Mouse (Mus musculus): ENCODE results near the gene Nod2. TPM values are rescaled to one million over a fixed set of nuclear protein-coding genes. Genes with fewer than 3 reads are reported as not detected.

Gene Nod2
- polyA plus RNA-seq, 1 experiment from 2014 or later, result not detected

DNA sequence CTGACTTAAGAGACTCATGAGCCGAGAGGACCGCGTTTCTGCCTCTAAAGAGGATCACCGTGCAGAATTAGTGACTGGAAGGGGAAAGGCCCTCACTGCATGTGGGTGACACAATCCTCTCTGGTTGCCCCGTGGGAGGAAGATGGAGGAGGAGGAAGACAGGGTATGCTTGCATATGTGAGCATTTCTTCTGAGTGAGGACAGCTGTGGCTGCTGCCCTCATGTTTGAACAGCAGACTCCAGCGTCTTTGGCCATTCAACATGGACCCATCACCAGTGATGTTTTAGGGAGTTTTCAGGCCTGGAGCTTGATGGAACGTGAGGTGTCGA is 39.8 kb downstream of the Nod2 start:
- WGBS, result 85% methylated on average over 8 of the region's 8 CpGs
- no peak overlapping the region for H3K4me3 ChIP-seq
- H3K4me2 ChIP-seq, result no peak overlapping the region
- no peak overlapping the region for H3K27ac ChIP-seq (replicated peaks)
- no peaks in the 10 kb centered on the region for H3K9me3 ChIP-seq
- H3K4me1 ChIP-seq (replicated peaks), result no peaks in the 10 kb centered on the region
- no peak for ATAC-seq (ENCODE audit: low FRiP score, low read depth)
- peaks cover 4% of the 10 kb centered on the region; the same call in 1 of the 2 replicates for H3K27me3 ChIP-seq
- no peak overlapping the region for H3K9ac ChIP-seq
- H3K36me3 ChIP-seq, result no peaks in the 10 kb centered on the region

DNA sequence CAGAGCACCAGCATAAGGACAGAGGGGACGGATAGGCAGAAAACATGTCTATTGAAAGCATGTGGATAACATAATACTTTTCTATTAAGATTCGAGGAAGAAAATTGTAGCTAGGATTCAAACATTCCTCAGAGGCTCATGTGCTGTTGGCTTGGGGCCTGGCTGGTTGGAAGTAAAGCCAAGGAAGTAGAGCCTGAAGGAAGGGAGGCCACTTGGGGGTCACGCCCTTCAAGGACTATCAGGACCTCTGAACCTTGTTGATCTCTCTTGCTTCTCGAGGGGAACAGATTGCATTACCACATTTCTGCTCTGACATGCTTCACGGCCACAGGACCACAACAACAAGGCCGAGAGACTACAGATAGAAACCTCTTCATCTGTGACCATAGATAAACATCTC is 42.0 kb downstream of the Nod2 start:
- Histone ChIP-seq H3K9me3 (no peaks in the 10 kb centered on the region), H3K36me3 (no peaks in the 10 kb centered on the region)

DNA sequence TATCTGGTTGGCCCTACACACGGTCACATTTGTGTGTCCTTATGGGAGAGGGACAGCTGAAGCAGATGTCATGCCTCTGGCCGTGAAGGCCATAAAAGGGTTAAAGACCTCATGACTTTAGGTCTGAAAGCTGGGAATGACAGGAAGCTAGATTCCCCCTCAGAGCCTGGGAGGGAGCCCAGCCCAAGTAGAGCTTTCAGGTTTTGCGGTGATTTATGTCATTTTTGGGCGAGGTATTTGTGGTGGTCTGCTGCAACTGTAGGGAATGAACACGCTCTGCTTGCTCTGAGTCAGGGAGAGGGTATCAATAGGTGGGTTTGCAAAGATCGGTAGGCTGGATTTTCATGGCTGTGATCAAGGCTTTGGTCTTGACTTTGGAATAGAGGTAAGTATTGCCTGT is 42.8 kb downstream of the Nod2 start:
- Histone ChIP-seq H3K4me2 (no peak overlapping the region), H3K36me3 (no peaks in the 10 kb centered on the region), H3K27ac (replicated peaks) (no peak overlapping the region), H3K4me3 (no peak overlapping the region), H3K27me3 (peaks cover 6% of the 10 kb centered on the region; the same call in 1 of the 2 replicates), H3K9me3 (no peaks in the 10 kb centered on the region), H3K4me1 (replicated peaks) (no peaks in the 10 kb centered on the region), H3K9ac (no peak overlapping the region)
- ATAC-seq (ENCODE audit: low FRiP score, low read depth), result no peak
- 93% methylated on average over 6 of the region's 6 CpGs for WGBS

More for the DNA sequence above, 42.0 kb downstream of the Nod2 start:
- Histone ChIP-seq H3K9ac (no peak overlapping the region), H3K27ac (replicated peaks) (no peak overlapping the region), H3K4me2 (no peak overlapping the region), H3K27me3 (peaks cover 6% of the 10 kb centered on the region; the same call in 1 of the 2 replicates), H3K4me1 (replicated peaks) (no peaks in the 10 kb centered on the region), H3K4me3 (no peak overlapping the region)
- ATAC-seq (ENCODE audit: low FRiP score, low read depth), result no peak
- 89% methylated on average over 6 of the region's 6 CpGs for WGBS

DNA sequence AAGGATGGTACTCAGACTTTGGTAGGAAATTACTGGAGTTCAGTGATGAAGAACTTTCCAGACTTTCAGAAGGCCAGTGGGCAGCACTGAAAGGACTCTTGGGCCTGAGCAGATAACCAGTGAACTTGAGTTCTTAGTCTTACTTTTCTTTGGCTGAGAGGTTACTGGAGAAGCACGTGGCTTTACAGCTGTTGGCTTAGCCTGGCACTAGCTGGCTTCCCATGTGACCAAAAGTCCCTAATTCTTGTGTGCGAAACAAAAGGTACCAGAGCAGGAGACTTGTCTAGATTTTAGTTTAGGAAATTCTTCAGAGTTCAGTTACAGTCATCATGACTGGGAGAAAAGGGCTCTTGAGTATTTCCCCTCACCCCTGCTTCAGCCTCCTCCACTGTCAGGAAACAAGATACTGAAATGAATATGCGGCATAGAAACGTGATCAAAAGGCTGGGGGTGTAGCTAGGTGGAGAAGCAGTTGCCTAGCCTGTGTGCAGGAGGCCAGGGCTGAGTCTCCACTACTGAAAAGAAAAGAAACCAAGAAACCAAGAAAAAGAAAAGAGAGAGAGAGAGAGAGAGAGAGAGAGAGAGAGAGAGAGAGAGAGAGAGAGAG is 44.3 kb downstream of the Nod2 start:
- peaks cover 4% of the 10 kb centered on the region for H3K4me1 ChIP-seq (replicated peaks)

DNA sequence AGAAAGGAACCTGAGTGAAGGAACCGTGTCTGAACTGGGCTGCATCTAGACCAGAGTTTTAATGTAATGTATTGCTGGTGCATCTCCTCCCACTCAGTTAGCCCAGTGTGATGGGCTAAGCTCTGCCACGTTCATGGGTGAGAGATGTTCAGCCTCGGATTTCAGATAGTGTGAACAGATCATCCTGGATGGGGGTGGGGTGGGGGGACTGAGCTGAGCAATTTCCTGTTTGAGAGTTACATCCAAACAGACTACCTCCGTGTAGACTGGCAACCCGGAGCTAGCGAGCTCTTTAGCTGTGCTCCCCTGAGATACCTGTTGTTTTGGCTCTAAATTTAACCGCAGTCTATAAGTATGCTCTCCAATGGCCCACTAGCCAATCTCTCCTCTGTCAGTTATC is 44.8 kb downstream of the Nod2 start:
- WGBS, result 61% methylated on average over 7 of the region's 7 CpGs
- Histone ChIP-seq H3K27ac (replicated peaks) (no peak overlapping the region), H3K27me3 (peaks cover 6% of the 10 kb centered on the region; the same call in 1 of the 2 replicates), H3K9me3 (no peaks in the 10 kb centered on the region), H3K36me3 (no peaks in the 10 kb centered on the region), H3K4me2 (no peak overlapping the region), H3K9ac (no peak overlapping the region), H3K4me3 (no peak overlapping the region), H3K4me1 (replicated peaks) (peaks cover 4% of the 10 kb centered on the region)
- no peak for ATAC-seq (ENCODE audit: low FRiP score, low read depth)

More for the DNA sequence above, 44.3 kb downstream of the Nod2 start:
- Histone ChIP-seq H3K27me3 (peaks cover 6% of the 10 kb centered on the region; the same call in 1 of the 2 replicates), H3K9ac (no peak overlapping the region), H3K9me3 (no peaks in the 10 kb centered on the region), H3K27ac (replicated peaks) (no peak overlapping the region), H3K4me3 (no peak overlapping the region), H3K36me3 (no peaks in the 10 kb centered on the region), H3K4me2 (no peak overlapping the region)
- ATAC-seq (ENCODE audit: low FRiP score, low read depth), result no peak
- WGBS, result 60% methylated on average over 4 of the region's 4 CpGs

DNA sequence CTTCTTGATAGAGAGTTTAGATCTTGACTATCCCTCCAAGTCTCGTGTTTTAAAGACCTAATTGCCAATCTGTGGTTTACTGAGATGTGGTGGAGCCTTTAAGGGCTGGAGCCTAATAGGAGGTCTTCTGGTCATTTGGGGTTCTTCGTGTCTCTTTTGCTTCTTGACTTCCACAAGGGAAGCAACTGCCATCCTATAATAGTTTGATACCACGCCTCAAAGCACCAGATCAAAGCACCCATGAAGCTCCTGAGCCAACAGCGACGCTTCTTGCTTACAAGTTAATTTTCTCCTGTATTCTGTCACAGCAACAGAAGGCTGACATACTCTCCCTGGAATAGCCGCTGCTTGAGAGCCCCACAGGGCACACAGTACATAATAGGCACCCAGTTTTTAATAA is 45.8 kb downstream of the Nod2 start:
- WGBS, result 79% methylated on average over 6 of the region's 6 CpGs
- no peak overlapping the region for H3K4me2 ChIP-seq
- no peak overlapping the region for H3K9ac ChIP-seq
- H3K36me3 ChIP-seq, result no peaks in the 10 kb centered on the region
- H3K4me1 ChIP-seq (replicated peaks), result peaks cover 9% of the 10 kb centered on the region
- no peak overlapping the region for H3K4me3 ChIP-seq
- no peak overlapping the region for H3K27ac ChIP-seq (replicated peaks)
- no peaks in the 10 kb centered on the region for H3K9me3 ChIP-seq
- ATAC-seq (ENCODE audit: low FRiP score, low read depth), result no peak
- peaks cover 6% of the 10 kb centered on the region; the same call in 1 of the 2 replicates for H3K27me3 ChIP-seq

DNA sequence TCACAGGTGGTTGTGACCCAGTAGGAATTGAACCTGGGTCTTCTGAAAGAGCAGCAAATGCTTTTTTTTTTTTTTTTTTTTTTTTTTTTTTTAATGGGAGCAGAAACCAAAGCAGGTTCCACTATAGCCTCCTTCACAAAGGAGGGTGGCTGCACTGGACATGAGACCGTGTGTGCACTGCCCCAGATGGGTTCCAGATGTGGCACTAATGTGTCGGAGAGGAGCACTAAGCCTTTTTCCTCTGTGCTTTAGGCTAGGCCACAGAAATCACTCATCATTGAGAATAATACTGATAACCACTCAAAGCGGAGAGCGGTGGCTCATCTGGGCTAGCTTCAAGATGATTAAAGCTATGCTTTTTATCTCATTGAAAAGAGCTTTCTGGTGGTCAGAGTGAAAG is 46.3 kb downstream of the Nod2 start:
- peaks cover 6% of the 10 kb centered on the region; the same call in 1 of the 2 replicates for H3K27me3 ChIP-seq
- H3K4me2 ChIP-seq, result no peak overlapping the region
- no peak overlapping the region for H3K9ac ChIP-seq
- H3K9me3 ChIP-seq, result no peaks in the 10 kb centered on the region
- no peak overlapping the region for H3K4me3 ChIP-seq
- no peak overlapping the region for H3K27ac ChIP-seq (replicated peaks)
- 91% methylated on average over 4 of the region's 4 CpGs for WGBS
- H3K36me3 ChIP-seq, result no peaks in the 10 kb centered on the region
- ATAC-seq (ENCODE audit: low FRiP score, low read depth), result no peak
- H3K4me1 ChIP-seq (replicated peaks), result peaks cover 13% of the 10 kb centered on the region

DNA sequence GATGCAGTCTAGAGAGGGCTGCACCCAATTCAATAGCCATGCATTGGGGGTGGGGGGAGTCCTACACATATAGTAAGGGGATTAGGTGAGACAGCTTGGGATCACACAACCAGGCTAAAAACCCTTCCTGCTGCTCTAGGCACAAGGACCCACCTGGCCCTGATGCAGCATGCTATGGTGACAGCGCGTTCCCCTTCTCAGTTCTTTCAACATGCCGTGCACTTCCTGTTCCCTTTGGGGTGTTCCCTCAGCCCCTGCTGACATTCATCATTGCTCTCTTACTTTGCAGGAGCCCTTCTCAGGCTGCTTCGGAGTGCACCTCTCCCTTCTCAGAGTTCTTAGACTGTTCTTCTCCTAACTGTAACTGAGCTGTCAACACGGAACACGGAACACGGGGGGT is 47.2 kb downstream of the Nod2 start:
- WGBS, result 86% methylated on average over 7 of the region's 7 CpGs
- H3K4me3 ChIP-seq, result no peak overlapping the region
- H3K9me3 ChIP-seq, result no peaks in the 10 kb centered on the region
- no peak overlapping the region for H3K9ac ChIP-seq
- ATAC-seq (ENCODE audit: low FRiP score, low read depth), result no peak
- H3K27me3 ChIP-seq, result peaks cover 6% of the 10 kb centered on the region; the same call in 1 of the 2 replicates
- no peak overlapping the region for H3K27ac ChIP-seq (replicated peaks)
- peaks cover 13% of the 10 kb centered on the region for H3K4me1 ChIP-seq (replicated peaks)
- no peaks in the 10 kb centered on the region for H3K36me3 ChIP-seq
- H3K4me2 ChIP-seq, result no peak overlapping the region

DNA sequence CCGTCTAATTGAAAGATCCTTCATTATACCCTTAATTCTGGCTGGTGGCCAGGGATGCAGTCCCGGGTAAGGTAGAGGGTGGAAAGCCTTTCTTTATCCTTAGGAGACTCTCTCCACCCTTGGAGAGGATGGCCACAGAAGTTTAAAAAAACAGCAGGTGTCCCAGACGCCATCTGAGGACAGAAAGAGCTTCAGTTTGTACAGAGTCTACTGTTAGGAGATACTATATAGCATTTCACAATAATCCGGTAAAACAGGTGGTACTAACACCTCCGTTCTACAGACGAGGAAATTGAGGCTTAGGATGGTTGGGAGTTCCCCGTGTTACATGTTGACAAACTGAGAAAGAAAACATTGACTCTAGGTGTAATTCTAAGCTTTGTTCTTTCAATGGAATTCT is 49.1 kb downstream of the Nod2 start:
- Histone ChIP-seq H3K9me3 (no peaks in the 10 kb centered on the region), H3K27me3 (peaks cover 2% of the 10 kb centered on the region; the same call in 1 of the 2 replicates), H3K4me2 (peak overlapping the region; percentile 73), H3K4me1 (replicated peaks) (peaks cover 19% of the 10 kb centered on the region), H3K36me3 (no peaks in the 10 kb centered on the region), H3K4me3 (peak overlapping the region; percentile 83), H3K27ac (replicated peaks) (peak overlapping the region; percentile 18), H3K9ac (peak overlapping the region; percentile 27; the same call in 1 of the 2 replicates)
- WGBS, result 21% methylated on average over 7 of the region's 7 CpGs
- peak; percentile 28 for ATAC-seq (ENCODE audit: low FRiP score, low read depth)

DNA sequence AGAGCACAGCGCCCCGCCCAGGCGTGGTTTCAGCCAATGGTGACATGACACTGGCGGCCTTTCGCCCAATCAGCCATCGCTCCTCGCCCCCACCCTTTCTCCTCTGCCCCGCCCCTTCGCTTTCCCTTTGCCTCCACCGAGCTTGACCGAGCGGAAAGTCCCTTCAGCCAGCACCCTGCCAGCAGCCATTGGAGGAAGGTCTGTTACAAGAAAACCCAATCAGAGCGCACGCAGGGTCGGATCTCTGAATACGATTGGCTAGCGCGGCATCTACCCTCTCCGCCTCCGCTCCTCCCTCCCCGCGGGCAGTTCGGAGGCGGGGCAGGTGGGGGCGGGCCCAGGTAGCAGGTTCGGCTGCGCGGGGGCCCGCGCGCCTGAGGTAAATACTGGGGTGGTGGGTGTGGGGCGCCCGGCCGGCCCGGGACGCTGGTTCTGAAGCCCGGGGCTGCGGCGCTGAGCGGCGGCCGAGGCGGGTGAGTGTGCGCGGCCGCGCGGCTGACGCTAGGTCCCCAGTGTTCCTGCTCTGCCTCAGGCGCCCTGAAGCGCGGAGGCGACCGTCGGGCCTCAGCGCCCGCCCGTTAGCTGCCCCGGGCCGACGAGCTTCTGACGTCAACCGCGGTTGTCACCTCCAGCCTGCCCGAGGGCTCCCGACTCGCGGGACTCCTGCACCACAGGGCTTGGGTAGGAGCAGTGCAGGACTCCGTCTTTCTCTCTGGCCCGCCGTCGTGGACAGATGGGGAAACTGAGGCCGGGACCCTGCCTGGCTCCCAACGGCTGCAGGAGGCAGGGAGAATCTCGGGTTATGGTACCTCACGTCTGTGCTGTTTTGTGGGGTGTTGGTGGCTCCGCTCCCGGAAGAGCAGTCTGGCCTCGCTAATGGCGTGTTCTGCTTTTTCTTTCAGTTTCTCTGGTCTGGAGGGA is 49.9 kb downstream of the Nod2 start, which contains the start of gene Cyld:
TSS of gene Cyld (plus strand) at position 308 of the 921 bp plus-strand sequence.
- Histone ChIP-seq H3K27me3 (peaks cover 2% of the 10 kb centered on the region; the same call in 1 of the 2 replicates), H3K4me2 (peak within 1 kb of the TSS; percentile 73), H3K9me3 (no peaks in the 10 kb centered on the region), H3K4me3 (peak within 1 kb of the TSS; percentile 83), H3K36me3 (no peaks in the 10 kb centered on the region), H3K9ac (peak within 1 kb of the TSS; percentile 77), H3K4me1 (replicated peaks) (peaks cover 23% of the 10 kb centered on the region), H3K27ac (replicated peaks) (peak within 1 kb of the TSS; percentile 89)
- WGBS, result under 1% methylated on average over 59 of the region's 80 CpGs
- ATAC-seq (ENCODE audit: low FRiP score, low read depth), result peak; percentile 100

DNA sequence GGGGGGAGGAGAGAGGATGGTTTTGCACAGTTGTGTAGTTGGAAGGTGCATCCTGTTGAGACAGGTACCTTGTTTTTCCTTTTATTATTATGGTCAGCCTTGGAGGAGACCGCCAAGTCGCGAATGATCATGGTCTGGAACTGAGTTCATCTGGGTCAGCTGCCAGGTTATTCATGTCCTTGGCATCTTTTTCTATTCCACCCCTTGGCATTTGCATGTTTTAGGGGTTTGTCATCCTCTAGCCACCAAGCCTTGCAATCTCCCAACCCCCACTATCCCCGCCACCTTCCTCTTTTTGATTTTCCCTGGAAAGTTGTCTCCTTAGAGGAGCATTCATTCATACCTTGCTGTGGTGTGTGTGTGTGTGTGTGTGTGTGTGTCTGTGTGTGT is 50.5 kb downstream of the Nod2 start:
- Histone ChIP-seq H3K4me2 (peak overlapping the region; percentile 73), H3K4me1 (replicated peaks) (peaks cover 23% of the 10 kb centered on the region), H3K9me3 (no peaks in the 10 kb centered on the region), H3K9ac (peak overlapping the region; percentile 77), H3K4me3 (peak overlapping the region; percentile 83), H3K36me3 (no peaks in the 10 kb centered on the region), H3K27ac (replicated peaks) (no peak overlapping the region), H3K27me3 (peaks cover 2% of the 10 kb centered on the region; the same call in 1 of the 2 replicates)
- no peak for ATAC-seq (ENCODE audit: low FRiP score, low read depth)
- 15% methylated on average over 4 of the region's 4 CpGs for WGBS

DNA sequence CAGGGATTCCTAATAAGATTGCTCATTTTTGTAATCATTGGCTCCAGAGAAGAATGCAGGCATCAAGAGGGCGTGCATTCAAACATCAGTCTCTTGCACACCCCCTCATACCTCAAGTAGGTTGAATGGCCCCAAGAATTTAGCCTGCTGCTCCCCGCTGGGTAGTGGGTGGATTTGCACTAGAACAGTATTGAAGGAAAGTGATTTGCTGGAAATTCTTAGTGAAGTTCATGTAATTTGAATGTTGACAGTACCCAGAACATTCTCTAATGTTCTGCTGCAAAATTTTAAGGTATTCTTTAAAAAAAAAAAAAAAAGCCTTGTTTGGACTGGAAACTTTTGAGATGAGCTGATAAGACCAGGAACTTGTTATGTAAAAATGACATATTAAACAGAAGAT is 50.9 kb downstream of the Nod2 start:
- 37% methylated on average over 2 of the region's 2 CpGs for WGBS
- ATAC-seq (ENCODE audit: low FRiP score, low read depth), result no peak
- H3K4me2 ChIP-seq, result peak overlapping the region; percentile 73
- H3K36me3 ChIP-seq, result no peaks in the 10 kb centered on the region
- H3K27ac ChIP-seq (replicated peaks), result no peak overlapping the region
- H3K9ac ChIP-seq, result peak overlapping the region; percentile 77
- H3K4me1 ChIP-seq (replicated peaks), result peaks cover 23% of the 10 kb centered on the region
- H3K9me3 ChIP-seq, result no peaks in the 10 kb centered on the region
- peak overlapping the region; percentile 83 for H3K4me3 ChIP-seq
- peaks cover under 1% of the 10 kb centered on the region; the same call in 1 of the 2 replicates for H3K27me3 ChIP-seq
